ENCODE assay signal across 23 mouse cellular contexts in genomic region chr6:72029674-72030073, GRCm38 (mm10).
DNase-seq lines count a peak whose midpoint lies in the region; ATAC-seq and TF ChIP-seq lines count a peak whose summit lies in the region.
"Had no signal": no experiment of that assay in that cellular context is flagged by ENCODE, and none has a peak within 500 bp of the region (broad histone marks: within the 10 kb centered on the region; RNA-seq: fewer than 3 reads in every experiment).

No protein-coding gene starts in this region.

- H3K27ac ChIP-seq in liver, adult 2 months (replicated peaks; ENCODE audit: insufficient read depth, low read depth, low read length) = 0 out of 2 replicates have a peak overlapping the region, but pooled peaks have one; percentile 3
- no peak overlapping the region for H3K27ac ChIP-seq in liver, embryonic 12.5 days
- H3K27ac ChIP-seq in midbrain, embryonic 13.5 days = no peak overlapping the region
- H3K27ac ChIP-seq: embryonic facial prominence, embryonic 13.5 days; embryonic facial prominence, embryonic 15.5 days; forebrain, embryonic 10.5 days; forebrain, embryonic 12.5 days had no signal

- H3K36me3 ChIP-seq in liver, adult 2 months (ENCODE audit: control insufficient read depth, insufficient read depth, low read length) = no peaks in the 10 kb centered on the region
- H3K36me3 ChIP-seq in liver, embryonic 12.5 days = no peaks in the 10 kb centered on the region
- no peaks in the 10 kb centered on the region for H3K36me3 ChIP-seq in midbrain, embryonic 13.5 days
- H3K36me3 ChIP-seq: embryonic facial prominence, embryonic 13.5 days; embryonic facial prominence, embryonic 15.5 days; forebrain, embryonic 10.5 days; forebrain, embryonic 12.5 days had no signal

- ATAC-seq in liver, embryonic 12.5 days = no peak
- peak; percentile 88 to 90 for ATAC-seq in hematopoietic stem cell, adult 5-6 weeks (replicated peaks in 1 of 2; ENCODE audit: insufficient read depth in 1 of 2, low FRiP score in 2 of 2, low TSS enrichment in 1 of 2, low read depth in 1 of 2, poor library complexity in 2 of 2, severe bottlenecking in 2 of 2)
- no peak for ATAC-seq in midbrain, embryonic 13.5 days
- ATAC-seq: forebrain, embryonic 14.5 days; forebrain, embryonic 16.5 days had no signal

- no peak for TF ChIP-seq CTCF in liver, adult 2 months (IDR thresholded peaks at IDR 0.05; ENCODE audit: low read depth, low read length)

- TF ChIP-seq POLR2A in liver, adult 2 months (IDR thresholded peaks at IDR 0.05; ENCODE audit: extremely low read depth, insufficient read depth, low read length) = no peak

- H3K9ac ChIP-seq in liver, adult 2 months (ENCODE audit: low read depth, low read length) = no peak overlapping the region
- no peak overlapping the region for H3K9ac ChIP-seq in liver, embryonic 12.5 days
- H3K9ac ChIP-seq in midbrain, embryonic 13.5 days (replicated peaks) = no peak overlapping the region
- H3K9ac ChIP-seq: embryonic facial prominence, embryonic 13.5 days; embryonic facial prominence, embryonic 15.5 days; forebrain, embryonic 12.5 days had no signal

- H3K79me2 ChIP-seq in liver, adult 2 months (ENCODE audit: control insufficient read depth, insufficient read depth, low read length) = no peaks in the 10 kb centered on the region

- H3K4me3 ChIP-seq in liver, adult 2 months (ENCODE audit: insufficient read depth, low read depth, low read length) = no peak overlapping the region
- no peak overlapping the region for H3K4me3 ChIP-seq in liver, embryonic 12.5 days
- H3K4me3 ChIP-seq in midbrain, embryonic 13.5 days (replicated peaks) = no peak overlapping the region
- H3K4me3 ChIP-seq: embryonic facial prominence, embryonic 13.5 days; embryonic facial prominence, embryonic 15.5 days; erythroblast, embryonic 14.5 days; forebrain, embryonic 10.5 days; forebrain, embryonic 12.5 days had no signal

- no peaks in the 10 kb centered on the region for H3K27me3 ChIP-seq in liver, adult 2 months (ENCODE audit: control insufficient read depth, insufficient read depth, low read length)
- 0 out of 2 replicates have a peak, but pooled peaks cover 4% of the 10 kb centered on the region for H3K27me3 ChIP-seq in liver, embryonic 12.5 days (replicated peaks)
- no peaks in the 10 kb centered on the region for H3K27me3 ChIP-seq in midbrain, embryonic 13.5 days
- H3K27me3 ChIP-seq: embryonic facial prominence, embryonic 13.5 days; embryonic facial prominence, embryonic 15.5 days; forebrain, embryonic 12.5 days had no signal

- WGBS in liver, adult 2 months = 28% methylated on average over 6 of the region's 6 CpGs
- 16% methylated on average over 6 of the region's 6 CpGs for whole genome bisulfite sequencing in liver, embryonic 12.5 days (ENCODE audit: insufficient replicate concordance)
- 89% methylated on average over 6 of the region's 6 CpGs for WGBS in midbrain, embryonic 13.5 days

- no peaks in the 10 kb centered on the region for H3K9me3 ChIP-seq in liver, embryonic 12.5 days (replicated peaks)
- no peaks in the 10 kb centered on the region for H3K9me3 ChIP-seq in midbrain, embryonic 13.5 days
- H3K9me3 ChIP-seq: embryonic facial prominence, embryonic 13.5 days; embryonic facial prominence, embryonic 15.5 days; forebrain, embryonic 10.5 days; forebrain, embryonic 12.5 days had no signal

- peak; percentile 50 for DNase-seq in liver, adult 2 months (ENCODE audit: extremely low read depth, low read depth, low spot score)
- DNase-seq in ovary, postnatal 36 days (ENCODE audit: low spot score) = peak; percentile 14
- no peak for DNase-seq in ovary, adult 18-20 months (ENCODE audit: low spot score)
- no peak for DNase-seq in lung, postnatal 36 days
- DNase-seq: adrenal gland, adult 8-10 months; adrenal gland, postnatal 14 days; adrenal gland, postnatal 36 days; cerebellum, adult 11-12 months; cerebellum, adult 2 months; cerebellum, adult 9-10 months; cerebellum, postnatal 10 days; cerebellum, postnatal 25 days; embryo, embryonic 11 days had no signal

- H3K4me2 ChIP-seq in liver, embryonic 12.5 days = no peak overlapping the region
- H3K4me2 ChIP-seq in midbrain, embryonic 13.5 days (replicated peaks) = no peak overlapping the region
- H3K4me2 ChIP-seq: embryonic facial prominence, embryonic 13.5 days; embryonic facial prominence, embryonic 15.5 days; forebrain, embryonic 12.5 days had no signal

- peaks cover 14% of the 10 kb centered on the region for H3K4me1 ChIP-seq in liver, adult 2 months (ENCODE audit: control insufficient read depth, insufficient read depth, low read length)
- H3K4me1 ChIP-seq in liver, embryonic 12.5 days = no peaks in the 10 kb centered on the region
- no peaks in the 10 kb centered on the region for H3K4me1 ChIP-seq in midbrain, embryonic 13.5 days (replicated peaks)
- H3K4me1 ChIP-seq: embryonic facial prominence, embryonic 13.5 days; embryonic facial prominence, embryonic 15.5 days; forebrain, embryonic 10.5 days; forebrain, embryonic 12.5 days had no signal

Comparison
In these comparisons a context has a peak if more than half of its experiments do, and no peak if none do; other contexts are left out.
1. DNase-seq: peak in liver, adult 2 months (single experiment) and ovary, postnatal 36 days (single experiment); none in ovary, adult 18-20 months (single experiment) and lung, postnatal 36 days (single experiment).
2. ATAC-seq: peak in hematopoietic stem cell, adult 5-6 weeks (2 of 2); none in liver, embryonic 12.5 days (single experiment) and midbrain, embryonic 13.5 days (single experiment).